Mouse (Mus musculus) bone marrow, adult 2 months (tissue): ENCODE measurements around the gene Gm17324. TPM values are rescaled to one million over a fixed set of nuclear protein-coding genes. Genes with fewer than 3 reads are reported as not detected.
"Not testable (repeated sequence)": the region's sequence is repeated elsewhere in the genome, so short reads cannot be mapped to it uniquely, and the experiment has no call there.

Experiments used
- H3K27ac ChIP-seq: fragments of 200-500 bp; 2 replicates; pipeline ENCODE4 v1.5.1; 2012; ENCODE audit warnings: low read depth, mild to moderate bottlenecking, control low read depth, inconsistent platforms, low read length; ENCODE audit not compliant: control insufficient read depth, poor library complexity, insufficient read depth
- H3K4me1 ChIP-seq: fragments of 200-500 bp; 2 replicates; pipeline ENCODE4 v1.6.1; 2011; ENCODE audit warnings: low read length; ENCODE audit not compliant: control insufficient read depth, insufficient read depth
- H3K4me3 ChIP-seq: fragments of 200-500 bp; replicated peaks from 2 replicates; pipeline ENCODE3; 2011; ENCODE audit warnings: mild to moderate bottlenecking, low read depth, low read length, control low read depth; ENCODE audit not compliant: control insufficient read depth
- CTCF ChIP-seq: fragments of 200-500 bp; IDR thresholded peaks from 2 replicates; pipeline ENCODE4 v1.5.1; 2011; ENCODE audit warnings: low read length, control low read depth; ENCODE audit not compliant: control insufficient read depth, insufficient read depth
- POLR2A ChIP-seq: fragments of 200-500 bp; IDR thresholded peaks from 2 replicates; pipeline ENCODE4 v1.6.1; 2011; ENCODE audit warnings: low read depth, mild to moderate bottlenecking, control low read depth, low read length, borderline replicate concordance; ENCODE audit not compliant: control insufficient read depth
- whole genome bisulfite sequencing: fragments of 180-500 bp; shearing (Covaris S2); methylation state at CpG from one replicate; pipeline ENCODE4 v1.1.7; 2018; 5-methylcytosine and 5-hydroxymethylcytosine counted together
- polyA plus RNA-seq: library from polyadenylated mRNA; stranded (reverse); fragments of >200 nt; gene quantifications from 2 replicates; pipeline ENCODE4 v1.2.4, GENCODE M21; 2011; ENCODE audit warnings: low replicate concordance; ENCODE audit not compliant: missing spikeins, insufficient read depth, insufficient read length

Gm17324 gene
- not detected in 2 replicates for polyA plus RNA-seq

DNA sequence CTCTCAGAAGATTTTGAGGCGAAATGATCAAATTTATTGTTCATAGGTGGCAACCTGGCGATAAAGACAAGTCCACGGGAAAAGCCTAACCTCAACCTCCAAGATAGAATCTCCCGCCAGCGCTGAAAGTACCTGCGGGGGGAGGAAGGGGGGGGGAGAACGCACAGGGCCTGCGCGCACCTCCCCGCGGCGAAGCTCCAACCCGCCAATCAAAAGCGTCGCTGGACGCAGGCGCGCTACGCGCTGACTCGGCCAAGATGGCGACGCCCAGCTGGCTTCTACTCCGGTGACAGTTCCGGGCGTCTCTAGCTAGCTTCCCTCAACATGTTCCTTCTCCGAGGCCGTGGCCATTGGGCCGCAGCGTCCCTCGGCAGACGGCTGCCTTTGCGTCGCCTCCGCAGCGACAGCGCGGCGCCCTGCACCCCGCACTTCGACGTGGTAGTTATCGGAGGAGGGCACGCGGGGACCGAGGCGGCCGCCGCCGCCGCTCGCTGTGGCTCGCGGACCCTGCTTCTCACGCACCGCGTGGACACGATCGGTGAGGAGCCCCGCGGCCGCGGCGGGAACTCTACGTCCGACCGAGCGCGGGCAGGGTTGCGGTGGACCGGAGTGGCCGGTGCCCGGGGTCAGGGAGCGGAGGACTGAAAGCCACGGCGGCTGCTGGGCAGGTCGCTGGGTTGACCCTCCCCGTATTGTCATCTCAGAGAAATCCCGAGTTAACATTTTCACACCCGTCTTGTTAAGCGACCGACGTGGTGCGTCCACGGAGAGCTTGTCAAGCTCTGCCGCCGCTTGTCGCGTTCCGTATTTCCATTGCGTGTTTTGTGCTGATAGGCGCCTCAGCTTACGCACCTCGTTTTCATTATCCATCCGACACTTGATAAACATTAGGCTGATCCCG, at the start of gene Gm17324, which contains the start of gene Mto1:
Gene Gm17324 (minus strand): TSS at position 814 of the 901 bp plus-strand sequence.
Gene Mto1 (plus strand): TSS at position 236 of the 901 bp plus-strand sequence.
- Histone ChIP-seq H3K4me3 (peak within 1 kb of the TSS; percentile 98), H3K4me1 (peaks cover 5% of the 10 kb centered on the region; the same call in 1 of the 2 replicates), H3K27ac (peak within 1 kb of the TSS; percentile 95)
- WGBS: under 1% methylated on average over 95 of the region's 96 CpGs
- TF ChIP-seq CTCF: no peak
- peak; percentile 78; the same call in 1 of the 2 replicates for TF ChIP-seq POLR2A

DNA sequence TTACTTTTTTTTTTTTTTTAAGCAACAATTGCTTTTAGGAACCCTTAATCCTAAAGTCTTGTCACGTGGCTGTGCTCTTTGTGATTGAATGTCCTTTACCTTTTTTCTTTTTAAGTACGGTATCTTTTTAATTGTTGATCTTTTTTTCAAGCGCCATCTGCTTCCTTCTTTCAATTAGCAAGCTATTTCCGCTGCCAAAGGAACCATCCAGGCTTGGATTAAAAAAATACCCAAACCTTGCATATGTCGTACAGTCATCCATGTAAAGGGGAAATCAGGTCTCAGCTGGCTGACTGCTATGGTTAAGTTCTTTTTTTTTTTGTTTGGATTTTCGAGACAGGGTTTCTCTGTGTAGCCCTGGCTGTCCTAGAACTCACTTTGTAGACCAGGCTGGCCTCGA, 44.6 kb upstream of the Gm17324 start:
- TF ChIP-seq CTCF (no peak), POLR2A (no peak)
- H3K4me3 ChIP-seq: no peak overlapping the region
- 51% methylated on average over 7 of the region's 7 CpGs for WGBS
- H3K4me1 ChIP-seq: no peaks in the 10 kb centered on the region
- H3K27ac ChIP-seq: no peak overlapping the region

DNA sequence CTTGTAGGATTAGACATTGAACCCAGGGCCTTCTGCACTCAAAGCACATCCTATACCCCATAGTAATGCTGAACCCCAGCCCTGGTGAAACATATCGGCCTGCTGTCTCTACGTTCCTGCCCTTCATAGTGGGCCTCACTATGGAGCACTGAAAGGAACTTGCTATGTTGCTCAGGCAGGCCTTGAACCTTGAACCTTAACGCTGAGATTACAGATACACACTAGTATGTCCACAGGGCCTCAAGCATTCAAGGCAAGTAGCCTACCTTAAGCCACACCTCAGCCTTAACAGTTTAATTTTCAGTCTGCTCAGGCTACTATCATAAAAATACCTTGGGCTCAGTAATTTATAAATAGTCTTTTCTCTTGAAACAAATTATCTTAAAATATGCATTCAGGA, 43.7 kb upstream of the Gm17324 start:
- TF ChIP-seq CTCF (no peak), POLR2A (no peak)
- H3K4me3 ChIP-seq: no peak overlapping the region
- H3K4me1 ChIP-seq: no peaks in the 10 kb centered on the region
- H3K27ac ChIP-seq: no peak overlapping the region
- WGBS: 92% methylated on average over 3 of the region's 3 CpGs

DNA sequence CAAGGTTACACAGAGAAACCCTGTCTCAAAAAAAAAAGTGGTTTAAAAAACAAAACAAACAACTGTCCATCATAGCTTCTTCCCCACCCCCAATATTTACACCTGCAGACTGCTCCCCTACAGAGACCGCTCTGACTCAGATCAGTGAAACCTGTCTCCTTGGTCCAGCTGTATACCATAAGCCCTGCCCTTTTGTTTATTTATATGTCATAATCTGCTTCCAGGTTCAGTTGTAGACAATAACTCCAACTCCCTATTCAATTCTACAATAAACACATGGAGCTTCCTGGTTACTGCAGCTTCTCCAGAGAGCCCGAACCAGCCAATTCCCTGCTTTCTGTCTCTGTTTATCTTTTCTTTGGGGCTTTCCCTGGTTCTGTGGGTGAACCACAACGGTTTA, 42.6 kb upstream of the Gm17324 start:
- no peak overlapping the region for H3K4me3 ChIP-seq
- H3K4me1 ChIP-seq: no peaks in the 10 kb centered on the region
- TF ChIP-seq CTCF (no peak), POLR2A (no peak)
- 81% methylated on average over 3 of the region's 3 CpGs for WGBS
- H3K27ac ChIP-seq: no peak overlapping the region

GRCm38 (mm10) chr9:78488890-78489420, 40.4 kb upstream of the Gm17324 start, which contains the start of gene Eef1a1:
Eef1a1 (minus strand) TSS chr9:78489151.
- H3K4me1 ChIP-seq: no peaks in the 10 kb centered on the region
- no peak for TF ChIP-seq POLR2A
- TF ChIP-seq CTCF: no peak
- under 1% methylated on average over 19 of the region's 20 CpGs for WGBS
- peak within 1 kb of the TSS; percentile 55 for H3K4me3 ChIP-seq
- H3K27ac ChIP-seq: no peak within 1 kb of the TSS

GRCm38 (mm10) chr9:78488021-78488420, 39.4 kb upstream of the Gm17324 start:
- 88% methylated on average over 5 of the region's 5 CpGs for WGBS
- not testable (repeated sequence) for H3K4me3 ChIP-seq, H3K4me1 ChIP-seq, H3K27ac ChIP-seq

- no peak for TF ChIP-seq CTCF
- no peak for TF ChIP-seq POLR2A
- WGBS: 77% methylated on average over 3 of the region's 3 CpGs
- H3K4me1 ChIP-seq: no peaks in the 10 kb centered on the region
- H3K4me3 ChIP-seq: no peak overlapping the region
- no peak overlapping the region for H3K27ac ChIP-seq
Observed at GRCm38 (mm10) chr9:78484660-78485059, 36.1 kb upstream of the Gm17324 start.

DNA sequence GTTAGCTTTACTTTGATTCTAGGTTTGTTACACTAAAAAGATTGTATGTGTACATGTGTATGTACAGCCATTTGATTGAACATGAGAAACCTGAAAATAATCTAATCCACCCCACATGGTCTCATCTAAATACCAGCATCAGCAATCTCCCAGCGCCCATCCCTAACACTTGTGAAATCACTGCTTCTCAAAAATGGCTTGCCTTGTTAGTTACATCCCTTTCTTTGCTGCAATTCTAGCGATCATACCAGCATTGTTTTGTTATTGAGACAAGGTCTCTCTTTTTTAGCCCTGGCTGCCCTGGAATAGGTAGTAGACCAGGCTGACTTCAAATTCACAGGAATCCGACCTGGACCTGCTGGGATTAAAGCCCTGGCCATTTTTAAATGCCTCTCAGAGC, 33.8 kb upstream of the Gm17324 start:
- WGBS: 44% methylated on average over 3 of the region's 3 CpGs
- H3K4me3 ChIP-seq: no peak overlapping the region
- no peaks in the 10 kb centered on the region for H3K4me1 ChIP-seq
- no peak for TF ChIP-seq CTCF
- TF ChIP-seq POLR2A: no peak
- no peak overlapping the region for H3K27ac ChIP-seq
